Mouse (Mus musculus) forebrain, embryonic 16.5 days (tissue): Measurements from ENCODE around the gene Cbx4. TPM values are rescaled to one million over a fixed set of nuclear protein-coding genes. Genes with fewer than 3 reads are reported as not detected.
"Not testable (repeated sequence)": the region's sequence is repeated elsewhere in the genome, so short reads cannot be mapped to it uniquely, and the experiment has no call there.

Source experiments
- ATAC-seq: fragments of 200-750 bp; cut with Nextera tagmentation; 2 replicates; pipeline ENCODE4 v1.8.0; 2017; ENCODE audit warnings: mild to moderate bottlenecking, moderate library complexity
- H3K27ac ChIP-seq: fragments of 300-500 bp; sonication (generic); 2 replicates; pipeline ENCODE4 v1.5.1; 2014; ENCODE audit warnings: low read length, control low read depth
- H3K27me3 ChIP-seq: fragments of 300-500 bp; sonication (generic); replicated peaks from 2 replicates; pipeline ENCODE4 v1.6.1; 2014; ENCODE audit warnings: low read length; ENCODE audit not compliant: control insufficient read depth, insufficient read depth
- H3K36me3 ChIP-seq: fragments of 300-500 bp; sonication (generic); 2 replicates; pipeline ENCODE4 v1.6.1; 2014; ENCODE audit not compliant: control insufficient read depth, insufficient read depth
- H3K4me1 ChIP-seq: fragments of 300-500 bp; sonication (generic); replicated peaks from 2 replicates; pipeline ENCODE4 v1.6.1; 2014; ENCODE audit warnings: low read length; ENCODE audit not compliant: control insufficient read depth, insufficient read depth
- H3K4me2 ChIP-seq: fragments of 300-500 bp; sonication (generic); 2 replicates; pipeline ENCODE4 v1.6.1; 2014; ENCODE audit warnings: mild to moderate bottlenecking, low read length, control low read depth
- H3K4me3 ChIP-seq: fragments of 300-500 bp; sonication (generic); replicated peaks from 2 replicates; pipeline ENCODE4 v1.5.1; 2014; ENCODE audit warnings: mild to moderate bottlenecking, low read length, control low read depth
- H3K9ac ChIP-seq: fragments of 300-500 bp; sonication (generic); replicated peaks from 2 replicates; pipeline ENCODE4 v1.6.1; 2014; ENCODE audit warnings: low read depth, low read length, control low read depth
- H3K9me3 ChIP-seq: fragments of 300-500 bp; sonication (generic); 2 replicates; pipeline ENCODE4 v1.6.1; 2016; ENCODE audit warnings: low read length; ENCODE audit not compliant: control insufficient read depth
- WGBS: fragments of 180-500 bp; shearing (Covaris S2); extraction: QIAGEN DNeasy Blood & Tissue Kit; methylation state at CpG from one replicate; pipeline ENCODE4 v1.1.7; 2014; 5-methylcytosine and 5-hydroxymethylcytosine counted together
- polyA plus RNA-seq: library from polyadenylated mRNA; unstranded; fragments of >200 nt; fragmentation: Nextera tagmentation; extraction: Ambion mirVana; gene quantifications from 2 replicates; pipeline ENCODE4 v1.2.1, GENCODE M21; 2015

Cbx4 gene
- polyA plus RNA-seq, 1 experiment from 2014 or later = 18.5 TPM

DNA sequence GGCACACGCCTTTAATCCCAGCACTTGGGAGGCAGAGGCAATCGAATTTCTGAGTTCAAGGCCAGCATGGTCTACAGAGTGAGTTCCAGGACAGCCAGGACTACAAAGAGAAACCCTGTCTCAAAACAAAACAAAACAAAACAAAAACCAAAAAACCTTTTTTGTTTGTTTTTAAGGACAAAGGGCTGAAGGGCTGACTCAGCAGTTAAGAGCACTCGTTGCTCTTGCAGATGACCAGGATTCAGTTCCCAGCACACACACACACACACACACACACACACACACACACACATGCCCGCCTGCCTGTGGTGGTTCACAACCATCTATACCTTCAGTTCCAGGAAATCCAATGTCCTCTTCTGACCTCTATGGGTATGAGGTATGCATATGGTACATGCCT is 14.3 kb upstream of the Cbx4 start:
- H3K27me3 ChIP-seq, H3K4me2 ChIP-seq, H3K4me1 ChIP-seq, H3K9ac ChIP-seq, ATAC-seq, H3K36me3 ChIP-seq, H3K27ac ChIP-seq, H3K9me3 ChIP-seq, H3K4me3 ChIP-seq: not testable (repeated sequence)
- 72% methylated on average over 4 of the region's 4 CpGs for WGBS

DNA sequence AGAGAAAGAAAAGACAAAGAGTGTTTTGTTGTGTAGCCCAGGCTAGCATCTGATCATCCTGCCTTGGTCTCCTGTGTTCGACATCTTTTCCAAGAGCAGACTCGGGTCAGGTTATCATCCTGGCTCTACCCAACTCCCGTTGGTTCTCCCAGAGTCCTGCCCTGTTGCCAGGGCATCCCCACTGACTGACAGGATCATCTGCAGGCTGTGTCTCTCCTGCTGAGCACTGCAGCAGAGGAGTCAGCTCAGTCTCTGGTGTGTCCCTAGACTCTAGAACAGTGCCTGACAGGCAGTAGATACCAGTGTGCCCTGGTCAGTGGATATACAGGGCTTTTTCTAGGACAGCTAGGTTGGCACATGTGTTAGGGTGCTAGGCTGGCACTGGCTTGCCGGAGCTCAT is 12.2 kb upstream of the Cbx4 start:
- H3K4me1 ChIP-seq = no peaks in the 10 kb centered on the region; the same call in 1 of the 2 replicates
- H3K27me3 ChIP-seq = no peaks in the 10 kb centered on the region
- H3K9ac ChIP-seq = no peak overlapping the region
- no peak overlapping the region for H3K27ac ChIP-seq
- no peak overlapping the region for H3K4me3 ChIP-seq
- no peak overlapping the region for H3K4me2 ChIP-seq
- 69% methylated on average over 4 of the region's 4 CpGs for WGBS
- ATAC-seq = no peak
- no peaks in the 10 kb centered on the region for H3K9me3 ChIP-seq
- no peaks in the 10 kb centered on the region for H3K36me3 ChIP-seq

DNA sequence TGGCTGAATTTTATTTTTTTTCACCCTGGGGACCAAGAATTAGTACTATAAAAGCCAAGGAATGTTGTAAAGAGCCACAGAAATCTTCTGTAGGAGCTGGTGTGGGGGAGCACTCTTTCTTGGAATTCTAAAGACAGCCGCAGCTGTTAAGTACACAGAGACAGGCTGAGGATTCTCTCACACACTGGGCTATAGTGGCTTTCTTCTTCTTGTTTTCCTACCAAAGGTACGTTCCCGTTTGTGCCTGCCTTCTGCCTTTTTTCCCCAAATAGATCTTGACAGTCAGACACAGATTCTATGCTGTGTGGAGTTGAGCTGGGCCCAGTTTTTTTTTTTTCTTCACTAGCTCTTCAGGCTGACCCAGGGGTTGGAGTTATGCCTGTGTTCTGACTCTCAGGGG is 9.4 kb upstream of the Cbx4 start:
- Histone ChIP-seq H3K27me3 (no peaks in the 10 kb centered on the region), H3K4me3 (no peak overlapping the region), H3K27ac (no peak overlapping the region), H3K9ac (no peak overlapping the region), H3K36me3 (no peaks in the 10 kb centered on the region), H3K4me1 (peaks cover 10% of the 10 kb centered on the region), H3K4me2 (no peak overlapping the region), H3K9me3 (no peaks in the 10 kb centered on the region)
- no peak for ATAC-seq
- WGBS = 56% methylated on average over 3 of the region's 3 CpGs

DNA sequence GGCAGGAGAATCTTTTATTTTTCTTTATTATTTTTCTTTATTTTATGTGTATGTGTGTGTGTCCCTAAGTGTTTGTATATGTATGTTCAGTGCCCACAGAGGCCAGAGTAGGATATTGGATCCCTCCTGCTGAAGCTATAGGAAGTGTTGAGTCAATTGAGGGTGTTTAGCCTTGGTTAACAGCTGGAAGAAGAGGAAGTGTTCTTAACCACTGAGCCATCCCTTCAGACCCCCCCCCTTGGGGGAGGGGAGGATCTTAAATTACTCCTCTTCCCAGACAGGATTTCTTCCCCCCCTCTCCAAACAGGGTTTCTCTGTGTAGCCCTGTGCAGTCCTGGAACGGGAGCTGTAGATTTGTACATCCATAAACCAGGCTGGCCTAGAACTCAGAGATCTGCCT is 7.3 kb upstream of the Cbx4 start:
- Histone ChIP-seq H3K9ac (no peak overlapping the region), H3K4me3 (no peak overlapping the region), H3K9me3 (no peaks in the 10 kb centered on the region), H3K27me3 (peaks cover 7% of the 10 kb centered on the region), H3K4me1 (peaks cover 21% of the 10 kb centered on the region), H3K36me3 (no peaks in the 10 kb centered on the region), H3K4me2 (no peak overlapping the region), H3K27ac (no peak overlapping the region)
- ATAC-seq = no peak
- 60% methylated on average over 1 of the region's 1 CpGs for WGBS

DNA sequence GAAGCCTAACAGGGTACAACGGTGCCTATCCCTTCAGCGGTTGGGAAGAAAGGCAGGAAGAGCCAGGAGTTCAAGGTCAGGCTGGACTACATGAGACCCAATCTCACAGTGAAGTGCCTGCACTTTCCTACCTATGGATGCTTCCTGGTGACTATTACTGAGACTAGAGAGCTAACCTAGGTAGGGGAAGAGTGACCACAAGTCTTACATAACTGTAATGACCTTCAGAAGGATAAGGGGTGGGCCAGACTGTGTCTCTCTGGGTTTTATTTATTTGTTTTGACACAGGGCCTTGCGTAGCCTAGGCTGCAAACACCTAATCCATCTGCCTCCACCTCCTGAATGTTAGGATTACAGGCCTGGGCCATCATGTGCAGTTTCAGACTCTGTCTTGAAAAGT is 6.3 kb upstream of the Cbx4 start:
- H3K36me3 ChIP-seq = no peaks in the 10 kb centered on the region
- no peak overlapping the region for H3K9ac ChIP-seq
- peaks cover 17% of the 10 kb centered on the region for H3K27me3 ChIP-seq
- H3K4me2 ChIP-seq = no peak overlapping the region
- no peaks in the 10 kb centered on the region for H3K9me3 ChIP-seq
- 74% methylated on average over 3 of the region's 3 CpGs for WGBS
- no peak overlapping the region for H3K4me3 ChIP-seq
- no peak for ATAC-seq
- peaks cover 24% of the 10 kb centered on the region for H3K4me1 ChIP-seq
- H3K27ac ChIP-seq = no peak overlapping the region

DNA sequence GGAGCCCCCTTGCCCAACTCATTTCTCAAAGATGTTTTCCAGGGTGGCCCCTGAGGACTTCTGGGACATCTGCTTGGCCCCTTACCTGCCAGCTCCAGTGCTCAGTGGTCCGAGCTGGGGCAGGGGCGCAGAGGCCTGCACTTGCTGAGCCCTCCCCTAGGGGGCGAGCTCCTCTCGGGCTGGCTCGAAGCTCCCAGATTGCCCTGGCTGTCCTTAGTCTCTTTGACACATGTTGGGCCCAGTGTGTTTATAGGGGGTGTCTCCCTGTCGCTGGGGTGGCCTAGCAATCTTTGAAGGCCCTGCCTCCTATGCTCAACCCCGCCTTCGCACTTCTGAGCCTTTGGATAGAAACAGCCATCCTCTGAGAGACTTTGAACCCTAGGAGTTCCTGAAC is 5.6 kb upstream of the Cbx4 start:
- H3K36me3 ChIP-seq = no peaks in the 10 kb centered on the region
- H3K9me3 ChIP-seq = no peaks in the 10 kb centered on the region
- ATAC-seq = peak; percentile 29
- no peak overlapping the region for H3K27ac ChIP-seq
- H3K27me3 ChIP-seq = peaks cover 23% of the 10 kb centered on the region
- H3K9ac ChIP-seq = no peak overlapping the region
- no peak overlapping the region; the same call in 1 of the 2 replicates for H3K4me2 ChIP-seq
- peaks cover 27% of the 10 kb centered on the region for H3K4me1 ChIP-seq
- H3K4me3 ChIP-seq = no peak overlapping the region
- WGBS = 3% methylated on average over 8 of the region's 8 CpGs

DNA sequence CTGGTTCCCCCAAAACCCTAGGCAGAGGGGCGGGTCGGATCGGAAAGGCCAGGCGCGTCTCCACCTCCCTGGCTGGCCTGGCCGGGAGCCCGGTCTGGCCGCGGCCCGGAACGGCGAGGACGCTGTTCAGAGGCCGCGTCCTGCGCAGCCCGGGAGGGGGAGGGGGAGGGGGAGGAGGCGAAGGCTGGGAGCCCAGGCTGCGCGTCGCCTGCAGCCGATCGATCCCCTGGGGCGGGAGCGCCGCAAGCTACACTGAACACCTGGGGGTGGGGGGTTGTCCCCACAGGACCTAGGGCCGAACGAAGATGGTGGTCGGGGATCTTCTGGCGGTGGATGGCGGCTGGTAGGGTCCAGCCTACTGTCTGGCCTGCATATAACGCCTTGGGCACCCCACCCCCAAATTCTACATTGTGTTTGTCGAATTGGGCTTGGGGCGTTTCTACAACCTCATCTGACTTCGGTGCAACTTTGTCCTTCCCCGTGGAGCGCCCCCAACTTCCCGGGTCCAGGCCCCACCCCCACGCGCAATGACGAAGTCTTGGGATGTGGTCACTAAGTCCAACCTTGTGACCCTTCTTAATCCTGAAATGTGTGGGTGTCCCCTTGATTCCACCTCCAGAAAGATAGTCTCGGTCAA is 5.1 kb upstream of the Cbx4 start:
- Histone ChIP-seq H3K27ac (no peak overlapping the region), H3K36me3 (no peaks in the 10 kb centered on the region), H3K4me2 (peak overlapping the region; percentile 98), H3K27me3 (peaks cover 24% of the 10 kb centered on the region), H3K4me1 (peaks cover 30% of the 10 kb centered on the region), H3K4me3 (peak overlapping the region; percentile 60), H3K9me3 (no peaks in the 10 kb centered on the region), H3K9ac (peak overlapping the region; percentile 69)
- peak; percentile 19; the same call in 1 of the 2 replicates for ATAC-seq
- WGBS = 2% methylated on average over 29 of the region's 42 CpGs

DNA sequence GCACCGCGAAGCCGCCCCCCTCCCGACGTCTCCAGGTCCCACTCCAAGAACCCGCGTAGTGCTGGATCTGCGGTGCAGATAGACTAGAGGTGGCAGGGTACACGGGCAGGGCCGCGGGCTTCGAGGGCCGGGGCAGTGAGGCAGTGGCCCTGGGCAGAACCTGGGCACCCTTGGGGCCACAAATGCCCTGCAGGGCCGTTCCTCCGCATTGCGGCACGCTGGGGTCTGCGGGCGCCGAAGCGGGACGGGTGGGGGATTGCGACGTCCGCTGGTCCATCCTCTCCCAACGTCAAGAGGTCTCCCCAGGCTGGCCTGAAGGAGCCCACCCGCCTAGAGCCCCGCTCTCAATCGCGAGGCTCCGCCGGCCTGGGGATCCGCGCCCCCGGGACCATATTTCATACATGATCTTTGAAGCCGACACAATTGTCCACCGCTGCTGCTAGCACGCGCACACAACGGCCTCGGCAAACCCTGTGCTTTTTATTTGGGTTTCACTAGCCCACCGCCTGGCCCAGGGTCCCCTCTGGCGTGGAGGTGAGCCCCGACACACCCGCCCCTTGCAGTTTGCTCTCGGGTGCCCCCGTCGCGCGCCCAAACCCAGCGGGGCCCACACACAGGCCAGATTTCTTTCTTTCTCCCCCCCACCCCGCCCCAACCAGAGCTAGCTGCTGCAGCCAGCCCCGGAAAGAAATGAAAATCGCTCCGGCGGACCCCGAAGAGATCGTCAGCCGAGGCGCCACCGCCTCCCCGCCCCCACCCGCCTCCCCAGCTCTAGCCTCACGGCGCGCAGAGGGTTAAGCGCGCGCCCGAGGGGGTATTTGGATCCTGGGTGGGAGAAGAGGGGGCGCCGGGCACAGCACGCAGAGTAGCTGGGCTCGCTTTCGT is 4.3 kb upstream of the Cbx4 start:
- Histone ChIP-seq H3K36me3 (no peaks in the 10 kb centered on the region), H3K9ac (peak overlapping the region; percentile 69), H3K9me3 (no peaks in the 10 kb centered on the region), H3K4me2 (peak overlapping the region; percentile 98), H3K4me3 (peak overlapping the region; percentile 60), H3K27me3 (peaks cover 24% of the 10 kb centered on the region), H3K4me1 (peaks cover 30% of the 10 kb centered on the region), H3K27ac (no peak overlapping the region)
- ATAC-seq = no peak
- WGBS = under 1% methylated on average over 63 of the region's 75 CpGs

DNA sequence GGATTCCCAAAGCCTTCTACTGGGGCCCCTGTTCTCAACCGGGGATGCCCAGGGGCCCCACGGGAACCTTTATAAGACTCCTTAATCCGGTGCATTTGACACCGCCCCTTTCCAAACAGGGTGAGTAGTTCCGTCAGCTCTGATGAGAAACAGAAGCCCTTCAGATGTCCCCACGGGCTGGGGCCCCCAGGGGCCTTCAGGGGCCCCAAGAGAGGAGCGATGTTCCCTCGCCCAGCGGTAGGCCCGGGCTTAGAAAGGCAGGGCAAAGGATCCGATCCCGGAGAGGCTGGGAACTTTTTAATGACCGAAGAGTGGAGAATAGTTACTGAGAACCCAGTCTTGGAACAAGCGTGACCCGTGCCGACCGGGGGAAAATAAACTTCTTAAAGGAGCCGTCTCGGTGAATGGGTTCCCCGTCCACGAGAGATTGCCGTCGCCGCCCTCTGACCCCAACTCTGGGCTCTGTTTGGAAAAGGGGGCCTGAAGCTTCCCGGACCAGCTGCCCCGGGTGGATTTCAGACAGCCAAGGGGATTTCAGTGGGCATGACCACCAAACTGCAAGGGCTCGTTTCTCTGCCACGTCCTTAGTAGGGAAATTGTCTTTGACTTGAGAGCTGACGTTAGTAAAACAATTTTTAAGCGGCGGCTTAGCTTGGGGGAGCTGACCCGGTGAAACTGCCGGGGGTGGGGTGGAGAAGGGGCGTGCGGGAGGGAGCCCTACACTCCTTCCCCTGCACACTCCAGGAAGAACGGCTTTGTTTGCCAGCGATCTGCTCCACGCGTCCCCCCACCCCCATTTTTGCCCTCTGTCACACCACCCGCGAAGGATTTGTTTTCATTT is 3.4 kb upstream of the Cbx4 start:
- H3K9me3 ChIP-seq = no peaks in the 10 kb centered on the region
- H3K27ac ChIP-seq = no peak overlapping the region
- no peak for ATAC-seq
- peaks cover 33% of the 10 kb centered on the region for H3K4me1 ChIP-seq
- peaks cover 24% of the 10 kb centered on the region for H3K27me3 ChIP-seq
- WGBS = 1% methylated on average over 40 of the region's 41 CpGs
- H3K9ac ChIP-seq = peak overlapping the region; percentile 69
- peak overlapping the region; percentile 98 for H3K4me2 ChIP-seq
- H3K36me3 ChIP-seq = no peaks in the 10 kb centered on the region
- peak overlapping the region; percentile 60 for H3K4me3 ChIP-seq
